Mouse (Mus musculus): ENCODE results near the gene Dph7.
"Not testable (repeated sequence)": the region's sequence is repeated elsewhere in the genome, so short reads cannot be mapped to it uniquely, and the experiment has no call there.

GRCm38 (mm10) chr2:24944304-24944703 is 17.9 kb upstream of the Dph7 start:
- not testable (repeated sequence) for TF ChIP-seq CHD2 (IDR thresholded peaks at IDR 0.05; ENCODE audit: low read depth, low read length); MAFK (IDR thresholded peaks at IDR 0.05; ENCODE audit: insufficient read depth, low read depth, low read length)
